Mouse (Mus musculus): Measurements from ENCODE around the gene Suox. TPM values are rescaled to one million over a fixed set of nuclear protein-coding genes. Genes with fewer than 3 reads are reported as not detected.

Suox gene
- polyA plus RNA-seq, 1 experiment, result 0.04 TPM

GRCm38 (mm10) chr10:128699611-128700010, 25.7 kb upstream of the Suox start:
- peaks cover 68% of the 10 kb centered on the region for H3K36me3 ChIP-seq (ENCODE audit: control insufficient read depth)
- H3K4me3 ChIP-seq (replicated peaks), result no peak overlapping the region
- TF ChIP-seq TAL1 (IDR thresholded peaks at IDR 0.05; ENCODE audit: low read length) (no peak), GATA1 (IDR thresholded peaks at IDR 0.05; ENCODE audit: low read length) (no peak)
- H3K27me3 ChIP-seq (ENCODE audit: control insufficient read depth), result no peaks in the 10 kb centered on the region
- peaks cover 68% of the 10 kb centered on the region for H3K4me1 ChIP-seq (ENCODE audit: control insufficient read depth)
- H3K9me3 ChIP-seq (ENCODE audit: control insufficient read depth, low read length), result peaks cover 2% of the 10 kb centered on the region; the same call in 1 of the 2 replicates

GRCm38 (mm10) chr10:128699006-128699405, 25.1 kb upstream of the Suox start:
- no peaks in the 10 kb centered on the region for H3K27me3 ChIP-seq (ENCODE audit: control insufficient read depth)
- H3K4me3 ChIP-seq (replicated peaks), result no peak overlapping the region
- TF ChIP-seq TAL1 (IDR thresholded peaks at IDR 0.05; ENCODE audit: low read length), result no peak
- no peak for TF ChIP-seq GATA1 (IDR thresholded peaks at IDR 0.05; ENCODE audit: low read length)
- H3K4me1 ChIP-seq (ENCODE audit: control insufficient read depth), result peaks cover 67% of the 10 kb centered on the region
- peaks cover 72% of the 10 kb centered on the region for H3K36me3 ChIP-seq (ENCODE audit: control insufficient read depth)
- peaks cover 2% of the 10 kb centered on the region; the same call in 1 of the 2 replicates for H3K9me3 ChIP-seq (ENCODE audit: control insufficient read depth, low read length)

- Histone ChIP-seq H3K9me3 (ENCODE audit: control insufficient read depth, low read length) (peaks cover 2% of the 10 kb centered on the region; the same call in 1 of the 2 replicates), H3K4me1 (ENCODE audit: control insufficient read depth) (peaks cover 55% of the 10 kb centered on the region), H3K36me3 (ENCODE audit: control insufficient read depth) (peaks cover 66% of the 10 kb centered on the region), H3K27me3 (ENCODE audit: control insufficient read depth) (no peaks in the 10 kb centered on the region), H3K4me3 (replicated peaks) (no peak overlapping the region)
- TF ChIP-seq TAL1 (IDR thresholded peaks at IDR 0.05; ENCODE audit: low read length) (no peak), GATA1 (IDR thresholded peaks at IDR 0.05; ENCODE audit: low read length) (no peak)
Measured at GRCm38 (mm10) chr10:128697072-128697725, 23.3 kb upstream of the Suox start.

- H3K4me1 ChIP-seq (ENCODE audit: control insufficient read depth), result peaks cover 53% of the 10 kb centered on the region
- no peak for TF ChIP-seq TAL1 (IDR thresholded peaks at IDR 0.05; ENCODE audit: low read length)
- no peak for TF ChIP-seq GATA1 (IDR thresholded peaks at IDR 0.05; ENCODE audit: low read length)
- peaks cover 2% of the 10 kb centered on the region; the same call in 1 of the 2 replicates for H3K9me3 ChIP-seq (ENCODE audit: control insufficient read depth, low read length)
- peaks cover 56% of the 10 kb centered on the region for H3K36me3 ChIP-seq (ENCODE audit: control insufficient read depth)
- H3K27me3 ChIP-seq (ENCODE audit: control insufficient read depth), result no peaks in the 10 kb centered on the region
- peak within 1 kb of the TSS; percentile 89 for H3K4me3 ChIP-seq (replicated peaks)
Measured at GRCm38 (mm10) chr10:128695992-128696807, 22.3 kb upstream of the Suox start, which contains the start of gene Rab5b. TSS of gene Rab5b (minus strand) at chr10:128696264.

GRCm38 (mm10) chr10:128695411-128695991, 21.6 kb upstream of the Suox start:
- Histone ChIP-seq H3K4me3 (replicated peaks) (peak overlapping the region; percentile 89), H3K36me3 (ENCODE audit: control insufficient read depth) (peaks cover 49% of the 10 kb centered on the region)

GRCm38 (mm10) chr10:128674469-128675008, 666 bp upstream of the Suox start:
- Histone ChIP-seq H3K27me3 (ENCODE audit: control insufficient read depth) (peaks cover 42% of the 10 kb centered on the region), H3K4me3 (replicated peaks) (peak overlapping the region; percentile 79), H3K9me3 (ENCODE audit: control insufficient read depth, low read length) (no peaks in the 10 kb centered on the region), H3K36me3 (ENCODE audit: control insufficient read depth) (peaks cover 25% of the 10 kb centered on the region), H3K4me1 (ENCODE audit: control insufficient read depth) (peaks cover 21% of the 10 kb centered on the region)
- TF ChIP-seq GATA1 (IDR thresholded peaks at IDR 0.05; ENCODE audit: low read length) (no peak), TAL1 (IDR thresholded peaks at IDR 0.05; ENCODE audit: low read length) (no peak)

More at GRCm38 (mm10) chr10:128695411-128695991, 21.6 kb upstream of the Suox start:
- no peaks in the 10 kb centered on the region for H3K27me3 ChIP-seq (ENCODE audit: control insufficient read depth)
- TF ChIP-seq GATA1 (IDR thresholded peaks at IDR 0.05; ENCODE audit: low read length), result no peak
- TF ChIP-seq TAL1 (IDR thresholded peaks at IDR 0.05; ENCODE audit: low read length), result no peak
- peaks cover 51% of the 10 kb centered on the region for H3K4me1 ChIP-seq (ENCODE audit: control insufficient read depth)
- peaks cover 2% of the 10 kb centered on the region; the same call in 1 of the 2 replicates for H3K9me3 ChIP-seq (ENCODE audit: control insufficient read depth, low read length)

- TF ChIP-seq GATA1 (IDR thresholded peaks at IDR 0.05; ENCODE audit: low read length) (no peak), TAL1 (IDR thresholded peaks at IDR 0.05; ENCODE audit: low read length) (no peak)
- H3K4me3 ChIP-seq (replicated peaks), result no peak overlapping the region
- H3K4me1 ChIP-seq (ENCODE audit: control insufficient read depth), result peaks cover 41% of the 10 kb centered on the region
- peaks cover 10% of the 10 kb centered on the region; the same call in 1 of the 2 replicates for H3K36me3 ChIP-seq (ENCODE audit: control insufficient read depth)
- H3K27me3 ChIP-seq (ENCODE audit: control insufficient read depth), result peaks cover 73% of the 10 kb centered on the region
- H3K9me3 ChIP-seq (ENCODE audit: control insufficient read depth, low read length), result no peaks in the 10 kb centered on the region; the same call in 1 of the 2 replicates
Measured at GRCm38 (mm10) chr10:128671148-128671547, 2.7 kb downstream of the Suox start.

- no peak for TF ChIP-seq GATA1 (IDR thresholded peaks at IDR 0.05; ENCODE audit: low read length)
- TF ChIP-seq TAL1 (IDR thresholded peaks at IDR 0.05; ENCODE audit: low read length), result no peak
- Histone ChIP-seq H3K27me3 (ENCODE audit: control insufficient read depth) (peaks cover 73% of the 10 kb centered on the region), H3K4me1 (ENCODE audit: control insufficient read depth) (peaks cover 52% of the 10 kb centered on the region), H3K9me3 (ENCODE audit: control insufficient read depth, low read length) (no peaks in the 10 kb centered on the region; the same call in 1 of the 2 replicates), H3K4me3 (replicated peaks) (peak overlapping the region; percentile 61), H3K36me3 (ENCODE audit: control insufficient read depth) (peaks cover 10% of the 10 kb centered on the region; the same call in 1 of the 2 replicates)
Measured at GRCm38 (mm10) chr10:128668790-128669672, 4.8 kb downstream of the Suox start.

Data from erythroblast, embryonic 14.5 days (primary cell).